Mouse (Mus musculus) liver, embryonic 15.5 days (tissue): Measurements from ENCODE around the gene Zfp319. TPM values are rescaled to one million over a fixed set of nuclear protein-coding genes. Genes with fewer than 3 reads are reported as not detected.

Experiments
- ATAC-seq: fragments of 200-750 bp; cut with Nextera tagmentation; 2 replicates; pipeline ENCODE4 v1.8.0; 2017; ENCODE audit warnings: moderate number of reproducible peaks, mild to moderate bottlenecking, moderate library complexity; ENCODE audit not compliant: insufficient read depth
- H3K27ac ChIP-seq: fragments of 300-500 bp; sonication (generic); replicated peaks from 2 replicates; pipeline ENCODE4 v1.5.1; 2015; ENCODE audit warnings: mild to moderate bottlenecking, inconsistent platforms
- H3K27me3 ChIP-seq: fragments of 300-500 bp; sonication (generic); 2 replicates; pipeline ENCODE4 v1.6.1; 2015; ENCODE audit warnings: mild to moderate bottlenecking, inconsistent platforms
- H3K36me3 ChIP-seq: fragments of 300-500 bp; sonication (generic); replicated peaks from 2 replicates; pipeline ENCODE4 v1.6.1; 2015; ENCODE audit warnings: moderate library complexity, mild to moderate bottlenecking, inconsistent platforms
- H3K4me1 ChIP-seq: fragments of 300-500 bp; sonication (generic); replicated peaks from 2 replicates; pipeline ENCODE4 v1.6.1; 2015; ENCODE audit warnings: inconsistent platforms
- H3K4me2 ChIP-seq: fragments of 300-500 bp; sonication (generic); 2 replicates; pipeline ENCODE4 v1.6.1; 2015; ENCODE audit warnings: moderate library complexity, mild to moderate bottlenecking, inconsistent platforms
- H3K4me3 ChIP-seq: fragments of 300-500 bp; sonication (generic); replicated peaks from 2 replicates; pipeline ENCODE4 v1.5.1; 2015; ENCODE audit warnings: mild to moderate bottlenecking, inconsistent platforms
- H3K9ac ChIP-seq: fragments of 300-500 bp; sonication (generic); 2 replicates; pipeline ENCODE4 v1.6.1; 2015; ENCODE audit warnings: moderate library complexity, mild to moderate bottlenecking, inconsistent platforms
- H3K9me3 ChIP-seq: fragments of 300-500 bp; sonication (generic); replicated peaks from 2 replicates; pipeline ENCODE4 v1.6.1; 2016; ENCODE audit warnings: inconsistent platforms
- WGBS: fragments of 180-500 bp; shearing (Covaris S2); methylation state at CpG from one replicate; pipeline ENCODE4 v1.1.7; 2015; ENCODE audit warnings: mixed read lengths; ENCODE audit not compliant: insufficient replicate concordance; 5-methylcytosine and 5-hydroxymethylcytosine counted together
- polyA plus RNA-seq: library from polyadenylated mRNA; unstranded; fragments of >200 nt; fragmentation: Nextera tagmentation; extraction: Ambion mirVana; gene quantifications from 2 replicates; pipeline ENCODE4 v1.2.1, GENCODE M21; 2015

Gene Zfp319
- polyA plus RNA-seq, 1 experiment from 2014 or later: 0.89 TPM

- no peak overlapping the region for H3K4me3 ChIP-seq
- no peaks in the 10 kb centered on the region for H3K27me3 ChIP-seq
- H3K36me3 ChIP-seq: no peaks in the 10 kb centered on the region
- WGBS: 42% methylated on average over 4 of the region's 4 CpGs
- ATAC-seq: no peak
- no peaks in the 10 kb centered on the region for H3K9me3 ChIP-seq
- H3K9ac ChIP-seq: no peak overlapping the region
- H3K4me1 ChIP-seq: no peaks in the 10 kb centered on the region
- H3K27ac ChIP-seq: no peak overlapping the region
- no peak overlapping the region for H3K4me2 ChIP-seq
These were observed 26.2 kb downstream of the Zfp319 start for GRCm38 (mm10) chr8:95305526-95305925.

- H3K9me3 ChIP-seq: no peaks in the 10 kb centered on the region
- no peaks in the 10 kb centered on the region for H3K4me1 ChIP-seq
- no peak overlapping the region for H3K4me2 ChIP-seq
- no peak overlapping the region for H3K27ac ChIP-seq
- ATAC-seq: no peak
- H3K4me3 ChIP-seq: no peak overlapping the region
- no peak overlapping the region for H3K9ac ChIP-seq
- 8% methylated on average over 5 of the region's 5 CpGs for WGBS
- H3K27me3 ChIP-seq: no peaks in the 10 kb centered on the region
- H3K36me3 ChIP-seq: no peaks in the 10 kb centered on the region
These were observed 29.3 kb downstream of the Zfp319 start for GRCm38 (mm10) chr8:95302410-95302809.

GRCm38 (mm10) chr8:95293891-95294290, 37.9 kb downstream of the Zfp319 start:
- no peak for ATAC-seq
- Histone ChIP-seq H3K36me3 (no peaks in the 10 kb centered on the region), H3K4me2 (no peak overlapping the region), H3K4me1 (no peaks in the 10 kb centered on the region), H3K9me3 (no peaks in the 10 kb centered on the region), H3K27me3 (no peaks in the 10 kb centered on the region), H3K9ac (no peak overlapping the region), H3K27ac (no peak overlapping the region), H3K4me3 (no peak overlapping the region)
- 57% methylated on average over 7 of the region's 7 CpGs for WGBS

GRCm38 (mm10) chr8:95293172-95293571, 38.6 kb downstream of the Zfp319 start:
- no peaks in the 10 kb centered on the region for H3K36me3 ChIP-seq
- no peak overlapping the region for H3K4me2 ChIP-seq
- no peak for ATAC-seq
- no peaks in the 10 kb centered on the region for H3K27me3 ChIP-seq
- no peak overlapping the region for H3K4me3 ChIP-seq
- H3K9me3 ChIP-seq: no peaks in the 10 kb centered on the region
- no peaks in the 10 kb centered on the region for H3K4me1 ChIP-seq
- H3K9ac ChIP-seq: no peak overlapping the region
- no peak overlapping the region for H3K27ac ChIP-seq
- 39% methylated on average over 11 of the region's 11 CpGs for WGBS

GRCm38 (mm10) chr8:95289066-95289650, 42.6 kb downstream of the Zfp319 start:
- ATAC-seq: no peak
- H3K4me1 ChIP-seq: no peaks in the 10 kb centered on the region
- no peak overlapping the region for H3K4me2 ChIP-seq
- no peak overlapping the region for H3K4me3 ChIP-seq
- 30% methylated on average over 6 of the region's 6 CpGs for WGBS
- no peaks in the 10 kb centered on the region for H3K27me3 ChIP-seq
- H3K9me3 ChIP-seq: no peaks in the 10 kb centered on the region
- H3K27ac ChIP-seq: no peak overlapping the region
- H3K9ac ChIP-seq: no peak overlapping the region
- H3K36me3 ChIP-seq: no peaks in the 10 kb centered on the region

GRCm38 (mm10) chr8:95281493-95281892, 50.3 kb downstream of the Zfp319 start:
- 61% methylated on average over 5 of the region's 5 CpGs for WGBS
- ATAC-seq: no peak
- no peak overlapping the region for H3K4me3 ChIP-seq

More at GRCm38 (mm10) chr8:95281493-95281892, 50.3 kb downstream of the Zfp319 start:
- Histone ChIP-seq H3K27ac (no peak overlapping the region), H3K9ac (no peak overlapping the region), H3K4me1 (no peaks in the 10 kb centered on the region), H3K27me3 (no peaks in the 10 kb centered on the region), H3K36me3 (no peaks in the 10 kb centered on the region), H3K4me2 (no peak overlapping the region), H3K9me3 (no peaks in the 10 kb centered on the region)

Other genes starting within 250 kb of the Zfp319 start
- gene Kifc3, start 129.1 kb downstream of the Zfp319 start, polyA plus RNA-seq: 5.3 and 6.8 TPM in 2 replicates
- 0.02 and 0.12 TPM in 2 replicates for gene Cngb1, start 25.4 kb downstream of the Zfp319 start, polyA plus RNA-seq
- gene Tepp, start 21.4 kb downstream of the Zfp319 start, polyA plus RNA-seq: not detected in 2 replicates
- 11.4 and 11.7 TPM in 2 replicates for gene Usb1, start 334 bp upstream of the Zfp319 start, polyA plus RNA-seq
- gene Mmp15, start 20.3 kb upstream of the Zfp319 start, polyA plus RNA-seq: 1.1 and 1.2 TPM in 2 replicates
- gene Cfap20, start 102.9 kb upstream of the Zfp319 start, polyA plus RNA-seq: 28.2 and 31.5 TPM in 2 replicates
- gene Csnk2a2, start 158.1 kb upstream of the Zfp319 start, polyA plus RNA-seq: 3.9 and 4.3 TPM in 2 replicates
- gene Ccdc113, start 202.1 kb upstream of the Zfp319 start, polyA plus RNA-seq: not detected in 2 replicates
- not detected in 2 replicates for gene Prss54, start 244.4 kb upstream of the Zfp319 start, polyA plus RNA-seq